Mouse (Mus musculus) liver, embryonic 16.5 days (tissue): Measurements from ENCODE around the gene Ppt1. TPM values are rescaled to one million over a fixed set of nuclear protein-coding genes. Genes with fewer than 3 reads are reported as not detected.

ENCODE experiments used
- ATAC-seq: fragments of 200-750 bp; cut with Nextera tagmentation; 2 replicates; pipeline ENCODE4 v1.8.0; 2017; ENCODE audit warnings: low read depth, mild to moderate bottlenecking, moderate number of reproducible peaks, moderate library complexity
- H3K27ac ChIP-seq: fragments of 300-500 bp; sonication (generic); 2 replicates; pipeline ENCODE4 v1.5.1; 2014; ENCODE audit warnings: mild to moderate bottlenecking, low read length
- H3K27me3 ChIP-seq: fragments of 300-500 bp; sonication (generic); 2 replicates; pipeline ENCODE4 v1.6.1; 2014; ENCODE audit warnings: low read depth, low read length, mixed read lengths; ENCODE audit not compliant: control insufficient read depth, insufficient read depth
- H3K36me3 ChIP-seq: fragments of 300-500 bp; sonication (generic); 2 replicates; pipeline ENCODE4 v1.6.1; 2014; ENCODE audit warnings: mild to moderate bottlenecking; ENCODE audit not compliant: control insufficient read depth, insufficient read depth
- H3K4me1 ChIP-seq: fragments of 300-500 bp; sonication (generic); 2 replicates; pipeline ENCODE4 v1.6.1; 2014; ENCODE audit warnings: low read depth, low read length, mixed read lengths; ENCODE audit not compliant: control insufficient read depth
- H3K4me2 ChIP-seq: fragments of 300-500 bp; sonication (generic); 2 replicates; pipeline ENCODE4 v1.6.1; 2014; ENCODE audit warnings: low read depth, low read length, mixed read lengths
- H3K4me3 ChIP-seq: fragments of 300-500 bp; sonication (generic); 2 replicates; pipeline ENCODE4 v1.5.1; 2014; ENCODE audit warnings: low read depth, mild to moderate bottlenecking, low read length
- H3K9ac ChIP-seq: fragments of 300-500 bp; sonication (generic); 2 replicates; pipeline ENCODE4 v1.6.1; 2014; ENCODE audit warnings: low read depth, low read length
- H3K9me3 ChIP-seq: fragments of 300-500 bp; sonication (generic); replicated peaks from 2 replicates; pipeline ENCODE4 v1.6.1; 2016; ENCODE audit warnings: low read length; ENCODE audit not compliant: control insufficient read depth
- WGBS: fragments of 180-500 bp; shearing (Covaris S2); extraction: QIAGEN DNeasy Blood & Tissue Kit; methylation state at CpG from one replicate; pipeline ENCODE4 v1.1.7; 2014; ENCODE audit not compliant: insufficient replicate concordance; 5-methylcytosine and 5-hydroxymethylcytosine counted together
- polyA plus RNA-seq: library from polyadenylated mRNA; unstranded; fragments of >200 nt; fragmentation: Nextera tagmentation; extraction: Ambion mirVana; gene quantifications from 2 replicates; pipeline ENCODE4 v1.2.1, GENCODE M21; 2015

Ppt1 gene
- polyA plus RNA-seq, 1 experiment from 2014 or later, result 20.6 TPM

GRCm38 (mm10) chr4:122887336-122887735, 51.3 kb downstream of the Ppt1 start:
- H3K9me3 ChIP-seq, result no peaks in the 10 kb centered on the region
- H3K4me2 ChIP-seq, result peak overlapping the region; percentile 99
- no peaks in the 10 kb centered on the region for H3K36me3 ChIP-seq
- H3K27ac ChIP-seq, result peak overlapping the region; percentile 100
- ATAC-seq, result no peak
- H3K4me1 ChIP-seq, result peaks cover 32% of the 10 kb centered on the region
- 68% methylated on average over 2 of the region's 2 CpGs for WGBS
- H3K4me3 ChIP-seq, result peak overlapping the region; percentile 84
- H3K9ac ChIP-seq, result peak overlapping the region; percentile 91; the same call in 1 of the 2 replicates
- H3K27me3 ChIP-seq, result no peaks in the 10 kb centered on the region

GRCm38 (mm10) chr4:122890881-122891481, 54.9 kb downstream of the Ppt1 start:
- Histone ChIP-seq H3K4me3 (no peak overlapping the region), H3K9me3 (no peaks in the 10 kb centered on the region), H3K27me3 (no peaks in the 10 kb centered on the region), H3K27ac (no peak overlapping the region), H3K9ac (no peak overlapping the region), H3K36me3 (no peaks in the 10 kb centered on the region), H3K4me2 (no peak overlapping the region), H3K4me1 (peaks cover 14% of the 10 kb centered on the region)
- no peak for ATAC-seq
- WGBS, result 31% methylated on average over 3 of the region's 3 CpGs

DNA sequence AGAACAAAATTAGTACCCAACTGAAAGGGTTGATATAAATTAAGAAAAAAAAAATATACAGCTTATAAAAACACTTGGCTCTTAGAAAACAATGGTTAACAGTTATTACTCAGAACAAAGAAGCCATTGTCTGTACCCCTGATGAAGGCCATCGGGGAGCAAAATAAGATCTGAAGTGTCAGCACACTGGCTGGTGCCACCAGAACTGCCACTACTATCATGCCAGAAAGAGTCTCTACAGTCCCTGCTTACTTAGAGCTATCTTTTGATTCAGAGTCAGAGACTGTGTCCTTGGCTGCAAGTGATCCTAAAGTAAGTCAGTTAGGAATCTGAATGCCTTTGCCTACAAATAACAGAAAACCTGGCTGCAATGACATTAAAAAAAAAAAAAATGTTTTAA, 55.6 kb downstream of the Ppt1 start:
- Histone ChIP-seq H3K36me3 (no peaks in the 10 kb centered on the region), H3K4me1 (peaks cover 14% of the 10 kb centered on the region), H3K4me2 (no peak overlapping the region), H3K27ac (peak overlapping the region; percentile 21), H3K9ac (no peak overlapping the region), H3K27me3 (no peaks in the 10 kb centered on the region), H3K9me3 (no peaks in the 10 kb centered on the region), H3K4me3 (no peak overlapping the region)
- WGBS, result 33% methylated on average over 1 of the region's 1 CpGs
- no peak for ATAC-seq

DNA sequence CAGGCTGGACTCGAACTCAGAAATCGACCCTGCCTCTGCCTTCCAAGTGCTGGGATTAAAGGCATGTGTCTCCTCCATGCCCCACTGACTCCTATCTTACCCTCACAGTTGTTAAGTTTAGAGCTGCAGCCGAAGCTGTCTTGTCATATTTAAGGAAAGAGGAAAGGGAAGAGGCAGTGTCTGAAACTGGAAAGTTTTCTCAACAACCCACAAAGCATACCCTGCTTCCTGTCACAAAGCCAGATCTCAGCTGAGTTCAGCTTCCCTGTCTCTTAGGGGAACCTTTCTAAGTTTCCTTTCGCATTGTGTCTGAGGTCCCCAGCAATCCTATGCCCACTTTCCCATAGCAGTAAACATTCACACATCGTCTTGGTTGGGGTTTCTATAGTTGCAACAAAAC, 56.1 kb downstream of the Ppt1 start:
- no peaks in the 10 kb centered on the region for H3K36me3 ChIP-seq
- H3K4me3 ChIP-seq, result no peak overlapping the region
- peak; percentile 30; the same call in 1 of the 2 replicates for ATAC-seq
- WGBS, result 22% methylated on average over 5 of the region's 5 CpGs
- peak overlapping the region; percentile 21 for H3K27ac ChIP-seq
- peak overlapping the region; percentile 6; the same call in 1 of the 2 replicates for H3K4me2 ChIP-seq
- H3K4me1 ChIP-seq, result peaks cover 9% of the 10 kb centered on the region
- H3K9ac ChIP-seq, result no peak overlapping the region
- H3K9me3 ChIP-seq, result no peaks in the 10 kb centered on the region
- no peaks in the 10 kb centered on the region for H3K27me3 ChIP-seq

DNA sequence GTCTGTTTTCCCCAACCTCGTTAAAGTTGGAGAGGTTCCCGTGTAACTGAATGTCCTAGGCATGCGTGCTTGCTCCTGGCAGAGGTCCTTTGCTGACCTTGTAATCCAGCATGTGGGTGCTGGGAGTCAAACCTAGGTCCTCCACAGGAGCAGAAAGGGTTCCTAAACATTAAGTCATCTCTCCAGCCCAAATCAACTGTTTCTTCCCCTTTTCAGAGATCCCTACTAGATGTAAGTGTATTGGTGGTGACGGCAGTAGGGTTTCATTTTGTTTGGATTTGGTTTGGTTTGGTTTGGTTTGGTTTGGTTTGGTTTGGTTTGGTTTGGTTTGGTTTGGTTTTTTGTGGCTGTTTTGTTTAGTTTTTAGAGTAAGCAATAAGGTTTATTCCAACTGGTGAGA, 61.7 kb downstream of the Ppt1 start:
- H3K27ac ChIP-seq, result no peak overlapping the region
- no peak overlapping the region for H3K4me3 ChIP-seq
- H3K9me3 ChIP-seq, result no peaks in the 10 kb centered on the region
- H3K9ac ChIP-seq, result no peak overlapping the region
- no peak for ATAC-seq
- no peaks in the 10 kb centered on the region for H3K4me1 ChIP-seq
- H3K4me2 ChIP-seq, result no peak overlapping the region
- H3K27me3 ChIP-seq, result no peaks in the 10 kb centered on the region
- H3K36me3 ChIP-seq, result no peaks in the 10 kb centered on the region
- WGBS, result 55% methylated on average over 4 of the region's 4 CpGs

- no peak overlapping the region for H3K4me2 ChIP-seq
- WGBS, result 15% methylated on average over 5 of the region's 5 CpGs
- no peak overlapping the region for H3K27ac ChIP-seq
- H3K4me3 ChIP-seq, result no peak overlapping the region
- H3K9me3 ChIP-seq, result no peaks in the 10 kb centered on the region
- H3K9ac ChIP-seq, result no peak overlapping the region
- no peaks in the 10 kb centered on the region for H3K36me3 ChIP-seq
- no peaks in the 10 kb centered on the region for H3K27me3 ChIP-seq
- no peaks in the 10 kb centered on the region for H3K4me1 ChIP-seq
- peak; percentile 32; the same call in 1 of the 2 replicates for ATAC-seq
These were observed 62.3 kb downstream of the Ppt1 start for GRCm38 (mm10) chr4:122898313-122898712.

DNA sequence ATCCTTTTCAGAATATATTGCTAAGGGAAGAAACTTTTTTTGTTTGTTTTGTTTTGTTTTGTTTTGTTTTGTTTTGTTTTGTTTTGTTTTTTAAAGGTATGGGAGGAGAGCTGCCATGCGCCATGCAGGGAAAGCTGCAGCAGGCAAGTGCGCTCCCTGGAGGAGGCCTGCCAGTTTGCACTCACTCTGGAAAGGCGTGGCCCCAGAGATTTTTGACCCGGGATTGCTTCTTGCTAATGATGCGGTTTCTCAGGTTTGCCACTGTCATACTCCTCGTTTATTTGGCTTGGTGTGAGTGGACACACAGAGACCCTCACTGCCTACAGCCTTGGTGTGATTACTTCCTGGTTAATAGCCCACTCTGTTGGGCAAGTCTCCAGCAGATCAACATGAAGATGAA, 66.1 kb downstream of the Ppt1 start:
- Histone ChIP-seq H3K9ac (no peak overlapping the region), H3K4me1 (no peaks in the 10 kb centered on the region), H3K4me3 (no peak overlapping the region), H3K9me3 (no peaks in the 10 kb centered on the region), H3K27me3 (no peaks in the 10 kb centered on the region), H3K27ac (no peak overlapping the region), H3K36me3 (no peaks in the 10 kb centered on the region), H3K4me2 (no peak overlapping the region)
- no peak; the same call in 1 of the 2 replicates for ATAC-seq
- WGBS, result 24% methylated on average over 6 of the region's 6 CpGs

GRCm38 (mm10) chr4:122903709-122904108, 67.7 kb downstream of the Ppt1 start:
- H3K36me3 ChIP-seq, result no peaks in the 10 kb centered on the region
- no peak overlapping the region for H3K4me3 ChIP-seq
- H3K4me2 ChIP-seq, result no peak overlapping the region
- no peaks in the 10 kb centered on the region for H3K27me3 ChIP-seq
- H3K9me3 ChIP-seq, result no peaks in the 10 kb centered on the region
- H3K9ac ChIP-seq, result no peak overlapping the region
- 60% methylated on average over 3 of the region's 3 CpGs for WGBS
- ATAC-seq, result no peak
- H3K4me1 ChIP-seq, result no peaks in the 10 kb centered on the region
- no peak overlapping the region for H3K27ac ChIP-seq

DNA sequence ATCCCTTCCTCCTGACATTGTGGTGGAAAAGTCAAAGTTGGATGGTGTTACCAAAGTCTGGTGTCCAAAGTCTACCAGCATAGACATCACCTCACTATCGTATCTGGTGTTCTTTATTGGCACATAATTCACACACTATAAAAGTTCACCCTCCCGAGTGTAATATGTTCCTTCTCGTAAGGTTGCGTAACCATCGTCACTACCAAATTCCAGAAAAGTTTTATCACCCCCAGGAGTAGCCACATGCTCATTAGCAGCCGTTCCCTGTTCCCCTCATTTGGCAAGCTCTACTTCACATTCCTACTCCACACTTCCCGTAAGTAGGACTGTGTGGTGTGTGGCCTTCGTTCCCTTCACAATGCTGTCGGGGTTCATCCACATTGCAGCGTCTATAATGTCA, 69.3 kb downstream of the Ppt1 start:
- no peak overlapping the region for H3K27ac ChIP-seq
- ATAC-seq, result no peak
- no peak overlapping the region for H3K9ac ChIP-seq
- H3K4me2 ChIP-seq, result no peak overlapping the region
- H3K27me3 ChIP-seq, result no peaks in the 10 kb centered on the region
- H3K36me3 ChIP-seq, result no peaks in the 10 kb centered on the region
- no peak overlapping the region for H3K4me3 ChIP-seq
- no peaks in the 10 kb centered on the region for H3K9me3 ChIP-seq
- 76% methylated on average over 10 of the region's 10 CpGs for WGBS
- no peaks in the 10 kb centered on the region for H3K4me1 ChIP-seq
